Mouse (Mus musculus) layer of hippocampus, postnatal 10 days (tissue): ENCODE measurements around the gene Prpf4b. TPM values are rescaled to one million over a fixed set of nuclear protein-coding genes. Genes with fewer than 3 reads are reported as not detected.
A peak's percentile ranks its signal among the peaks of the same experiment; 100 is the strongest.
"Not testable (repeated sequence)": the region's sequence is repeated elsewhere in the genome, so short reads cannot be mapped to it uniquely, and the experiment has no call there.

Experiments used
- DNase-seq, 2 experiments: peaks; one replicate each; pipeline ENCODE4 v3.0.0; 2021; ENCODE audit warnings: low spot score in 2 of 2
- total RNA-seq, 2 experiments: library from RNA; stranded (reverse); gene quantifications; 2 replicates each; pipeline ENCODE4 v1.2.3; 2021

Gene Prpf4b
- total RNA-seq, 2 experiments from 2014 or later = 91.9 to 95.3 TPM

DNA sequence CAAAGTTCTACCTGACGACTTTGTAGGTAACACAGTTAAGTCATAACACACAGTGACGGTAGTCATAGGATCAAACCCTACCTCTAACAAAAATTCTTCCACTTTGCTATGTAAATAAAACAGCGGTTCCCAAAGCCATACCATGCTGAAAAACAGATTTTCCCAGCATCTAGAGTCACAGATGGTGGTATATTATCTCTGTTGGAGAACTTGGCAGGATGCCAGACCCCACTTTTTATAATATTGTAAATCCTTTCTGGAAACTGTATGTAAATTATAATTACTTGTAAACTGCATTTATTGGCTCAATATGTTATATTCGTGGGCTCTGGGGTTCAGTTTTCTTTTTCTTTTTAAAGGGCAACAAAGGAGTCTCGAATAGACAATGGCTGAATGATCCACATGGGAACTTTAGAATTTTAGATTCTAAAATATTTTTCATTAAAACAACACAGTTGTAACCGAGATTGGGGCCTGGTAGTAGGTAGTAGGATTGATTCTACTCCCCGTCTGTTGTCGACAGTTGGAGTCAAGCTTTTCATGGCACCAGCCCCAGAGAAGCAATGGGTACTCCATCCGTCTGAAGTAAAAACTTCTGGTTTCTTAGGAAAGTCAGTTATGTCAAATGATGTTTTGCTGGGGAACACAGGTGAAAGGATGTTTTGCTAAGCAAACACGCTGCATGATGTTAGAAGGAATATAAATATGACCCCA lies 60.0 kb downstream of the Prpf4b start:
- peak in 1 of 2 experiments; percentile 17 for DNase-seq

DNA sequence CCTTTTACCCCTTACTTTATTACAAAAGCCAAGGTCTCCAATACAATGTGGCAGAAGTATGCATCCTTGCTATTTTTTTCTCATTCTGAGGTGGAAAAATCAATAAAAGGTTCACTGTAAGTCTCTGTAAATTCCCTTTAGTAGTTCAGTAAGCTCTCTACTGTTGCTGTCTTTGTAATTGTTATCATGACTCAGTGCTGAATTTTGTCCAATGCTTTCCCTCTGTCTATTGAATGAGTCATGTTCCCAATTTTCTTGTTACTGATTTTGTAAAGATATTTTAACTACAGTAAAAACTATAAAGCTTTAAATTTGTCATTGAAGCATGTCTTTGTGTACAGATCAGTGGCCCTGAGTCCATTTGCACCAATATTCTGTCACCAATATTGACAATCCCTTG lies 67.3 kb downstream of the Prpf4b start:
- DNase-seq = no peak

DNA sequence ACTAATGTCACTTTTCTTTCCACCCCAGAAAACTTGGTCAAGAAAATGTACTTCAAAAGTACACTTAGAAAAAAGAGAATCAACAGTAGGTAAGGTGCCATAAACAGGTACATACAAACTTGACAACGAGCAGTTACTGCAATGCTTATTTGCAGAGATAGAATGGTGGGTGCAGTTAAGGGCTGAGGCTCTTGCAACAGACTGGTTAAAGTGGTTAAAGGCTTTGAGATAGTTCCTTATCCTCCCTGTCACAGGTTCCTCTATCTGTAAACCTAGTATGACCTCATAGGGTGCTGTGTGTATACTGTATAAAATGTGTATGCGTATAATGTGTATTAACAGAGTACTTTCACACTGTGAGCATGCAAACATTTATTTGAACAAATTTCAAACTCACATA lies 76.3 kb downstream of the Prpf4b start:
- not testable (repeated sequence) for DNase-seq

Other genes with a start within 250 kb of the Prpf4b start
- gene Pxdc1, start 221.8 kb upstream of the Prpf4b start, total RNA-seq = 10 to 100 TPM; 14.1 to 14.7 TPM
- not detected for gene Fam50b, start 140.5 kb upstream of the Prpf4b start, total RNA-seq
- gene Fam217a, start 49.0 kb downstream of the Prpf4b start, total RNA-seq = under 1 TPM; 0.29 to 0.32 TPM
- not detected for gene 4933417A18Rik, start 49.1 kb downstream of the Prpf4b start, total RNA-seq
- 1 to 10 TPM in 1 of 2 experiments, under 1 TPM in 1; 0.98 to 1.5 TPM for gene Eci3, start 88.5 kb downstream of the Prpf4b start, total RNA-seq
- 10 to 100 TPM; 58.7 to 58.9 TPM for gene Eci2, start 151.8 kb downstream of the Prpf4b start, total RNA-seq